Mouse (Mus musculus) v-Abl transformed pro-B cells (cell line): ENCODE measurements around the gene BC107364.
"Not testable (repeated sequence)": the region's sequence is repeated elsewhere in the genome, so short reads cannot be mapped to it uniquely, and the experiment has no call there.

Experiments
- in situ Hi-C, 2 experiments: fragments of 400-800 bp; cut with MboI; formaldehyde crosslinking; loops; one replicate each; pipeline ENCODE4 v1.15.1; 2025; ENCODE audit not compliant: unreplicated experiment in 2 of 2

Gene BC107364

GRCm38 (mm10) chr3:96486828-96487559, 34.9 kb upstream of the BC107364 start:
- in situ Hi-C loops: not testable (repeated sequence)

- in situ Hi-C loops: not testable (repeated sequence)
Observed at GRCm38 (mm10) chr3:96486064-96486827, 34.1 kb upstream of the BC107364 start.

- in situ Hi-C loops: no loop called here
Observed at GRCm38 (mm10) chr3:96485361-96485760, 33.3 kb upstream of the BC107364 start.

GRCm38 (mm10) chr3:96484921-96485320, 32.8 kb upstream of the BC107364 start:
- in situ Hi-C loops: no loop called here

- in situ Hi-C loops: no loop called here
Observed at GRCm38 (mm10) chr3:96483946-96484345, 31.8 kb upstream of the BC107364 start.

GRCm38 (mm10) chr3:96483044-96483443, 30.9 kb upstream of the BC107364 start:
- in situ Hi-C loops: not testable (repeated sequence)

- in situ Hi-C loops: no loop called here
Observed at GRCm38 (mm10) chr3:96482451-96482850, 30.3 kb upstream of the BC107364 start.

- in situ Hi-C loops: no loop called here
Observed at GRCm38 (mm10) chr3:96481856-96482255, 29.8 kb upstream of the BC107364 start.

- in situ Hi-C loops: no loop called here
Observed at GRCm38 (mm10) chr3:96480684-96481270, 28.7 kb upstream of the BC107364 start.

GRCm38 (mm10) chr3:96479249-96479648, 27.1 kb upstream of the BC107364 start:
- in situ Hi-C loops: loop anchor here in 1 of 2 experiments (5.0 kb wide), 1 partner anchor 38 kb away; no protein-coding TSS in a partner anchor

GRCm38 (mm10) chr3:96477558-96477957, 25.5 kb upstream of the BC107364 start:
- in situ Hi-C loops: loop anchor here in 1 of 2 experiments (5.0 kb wide), 1 partner anchor 40 kb away; no protein-coding TSS in a partner anchor

- in situ Hi-C loops: loop anchor here in 1 of 2 experiments (5.0 kb wide), 1 partner anchor 40 kb away; no protein-coding TSS in a partner anchor
Observed at GRCm38 (mm10) chr3:96477084-96477483, 25.0 kb upstream of the BC107364 start.

GRCm38 (mm10) chr3:96474909-96475655, 23.0 kb upstream of the BC107364 start:
- in situ Hi-C loops: loop anchor here in 1 of 2 experiments (5.0 kb wide), 1 partner anchor 42 kb away; no protein-coding TSS in a partner anchor

GRCm38 (mm10) chr3:96473556-96473955, 21.4 kb upstream of the BC107364 start:
- in situ Hi-C loops: not testable (repeated sequence)

- in situ Hi-C loops: no loop called here
Observed at GRCm38 (mm10) chr3:96472066-96472465, 20.0 kb upstream of the BC107364 start.

- in situ Hi-C loops: no loop called here
Observed at GRCm38 (mm10) chr3:96469626-96470025, 17.5 kb upstream of the BC107364 start.

- in situ Hi-C loops: not testable (repeated sequence)
Observed at GRCm38 (mm10) chr3:96468335-96468734, 16.2 kb upstream of the BC107364 start.

GRCm38 (mm10) chr3:96467641-96468040, 15.5 kb upstream of the BC107364 start:
- in situ Hi-C loops: no loop called here

- in situ Hi-C loops: no loop called here
Observed at GRCm38 (mm10) chr3:96463891-96464290, 11.8 kb upstream of the BC107364 start.

- in situ Hi-C loops: not testable (repeated sequence)
Observed at GRCm38 (mm10) chr3:96460568-96460870, 8.4 kb upstream of the BC107364 start.
